Mouse (Mus musculus) brain, embryonic 14.5 days (tissue): ENCODE measurements at regions not wholly inside any gene's neighbourhood (a gene's known extent, or its start where the extent isn't known, plus 50 kb on each side); places are given as distances from the start of the nearest gene placed in this dataset.

Experiments
- CTCF ChIP-seq: fragments of 200-500 bp; IDR thresholded peaks from 2 replicates; pipeline ENCODE4 v1.5.1; 2012; ENCODE audit warnings: inconsistent platforms, mild to moderate bottlenecking, moderate library complexity, borderline replicate concordance; ENCODE audit not compliant: insufficient read depth, insufficient read length; ENCODE audit errors: extremely low read depth
- POLR2A ChIP-seq: fragments of 200-500 bp; IDR thresholded peaks from 2 replicates; pipeline ENCODE4 v1.6.1; 2012; ENCODE audit warnings: mild to moderate bottlenecking, inconsistent platforms, borderline replicate concordance; ENCODE audit not compliant: poor library complexity, insufficient read depth, insufficient read length, severe bottlenecking; ENCODE audit errors: extremely low read depth

DNA sequence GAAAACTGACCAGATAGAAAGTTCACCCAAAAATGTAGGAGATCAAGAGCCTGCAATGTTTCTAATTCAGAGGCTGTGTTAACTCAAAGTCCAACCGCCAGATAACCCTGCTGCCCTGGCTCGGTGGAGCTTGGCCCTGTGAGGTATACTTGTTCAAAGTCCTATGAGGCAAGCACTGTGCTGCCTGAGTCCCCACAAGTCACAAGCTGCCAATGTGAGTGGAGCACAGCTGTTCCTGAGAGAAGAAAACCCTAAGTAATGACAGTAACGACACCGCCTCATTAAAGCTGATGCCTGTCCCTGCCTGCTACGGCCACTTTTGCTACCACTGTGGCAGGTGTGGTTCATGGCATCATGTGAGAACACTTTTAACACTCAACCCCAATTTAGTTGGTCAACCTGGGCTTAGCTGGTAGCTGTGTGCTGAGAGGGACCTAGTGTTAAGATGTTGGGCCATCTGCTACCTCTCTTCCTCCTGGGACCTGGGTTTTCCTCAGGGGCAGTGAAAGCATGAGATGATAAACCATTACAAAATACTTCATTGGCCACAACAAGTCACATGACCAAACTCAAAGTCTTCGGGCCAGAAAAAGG lies 178.2 kb upstream of the Afdn start:
- no peak for TF ChIP-seq CTCF
- TF ChIP-seq POLR2A, result no peak
